Mouse (Mus musculus) ovary, postnatal 14 days (tissue): Measurements from ENCODE around the gene Ldhal6b.

Source experiments
- DNase-seq: peaks from one replicate; pipeline ENCODE4 v3.0.0; 2022; ENCODE audit warnings: low spot score

Gene Ldhal6b

GRCm38 (mm10) chr17:5410336-5410735 is 8.2 kb downstream of the Ldhal6b start:
- DNase-seq, result no peak

GRCm38 (mm10) chr17:5407030-5407429 is 11.5 kb downstream of the Ldhal6b start:
- no peak for DNase-seq

- no peak for DNase-seq
Observed at GRCm38 (mm10) chr17:5406566-5406965, 12.0 kb downstream of the Ldhal6b start.

- DNase-seq, result no peak
Observed at GRCm38 (mm10) chr17:5403885-5404284, 14.7 kb downstream of the Ldhal6b start.

- DNase-seq, result peak; percentile 70
Observed at GRCm38 (mm10) chr17:5402624-5403023, 15.9 kb downstream of the Ldhal6b start.

GRCm38 (mm10) chr17:5402069-5402468 is 16.5 kb downstream of the Ldhal6b start:
- peak; percentile 74 for DNase-seq

GRCm38 (mm10) chr17:5401288-5401687 is 17.3 kb downstream of the Ldhal6b start:
- no peak for DNase-seq

- DNase-seq, result no peak
Observed at GRCm38 (mm10) chr17:5400435-5401090, 18.0 kb downstream of the Ldhal6b start.

GRCm38 (mm10) chr17:5397148-5398007 is 21.2 kb downstream of the Ldhal6b start:
- peak; percentile 86 for DNase-seq

- DNase-seq, result no peak
Observed at GRCm38 (mm10) chr17:5396213-5396612, 22.4 kb downstream of the Ldhal6b start.

- no peak for DNase-seq
Observed at GRCm38 (mm10) chr17:5395454-5396205, 22.9 kb downstream of the Ldhal6b start.

- no peak for DNase-seq
Observed at GRCm38 (mm10) chr17:5390682-5391081, 27.9 kb downstream of the Ldhal6b start.

- DNase-seq, result no peak
Observed at GRCm38 (mm10) chr17:5388351-5388750, 30.2 kb downstream of the Ldhal6b start.

- no peak for DNase-seq
Observed at GRCm38 (mm10) chr17:5386885-5387545, 31.6 kb downstream of the Ldhal6b start.

- no peak for DNase-seq
Observed at GRCm38 (mm10) chr17:5385694-5386093, 32.9 kb downstream of the Ldhal6b start.

- DNase-seq, result no peak
Observed at GRCm38 (mm10) chr17:5377930-5378310, 40.6 kb downstream of the Ldhal6b start.

- no peak for DNase-seq
Observed at GRCm38 (mm10) chr17:5377151-5377929, 41.2 kb downstream of the Ldhal6b start.

- DNase-seq, result no peak
Observed at GRCm38 (mm10) chr17:5372951-5373350, 45.6 kb downstream of the Ldhal6b start.

GRCm38 (mm10) chr17:5371521-5371920 is 47.0 kb downstream of the Ldhal6b start:
- no peak for DNase-seq

GRCm38 (mm10) chr17:5371032-5371431 is 47.5 kb downstream of the Ldhal6b start:
- no peak for DNase-seq
